Mouse (Mus musculus) CD8-positive naive resting alpha-beta T cell, adult 2 months (primary cell): Measurements from ENCODE around the gene AA792892.
"Not testable (repeated sequence)": the region's sequence is repeated elsewhere in the genome, so short reads cannot be mapped to it uniquely, and the experiment has no call there.

Source experiments
- DNase-seq, 2 experiments: peaks; one replicate each; pipeline ENCODE4 v3.0.0; 2022; ENCODE audit warnings: low read depth in 2 of 2, low spot score in 2 of 2

Gene AA792892

GRCm38 (mm10) chr5:94339449-94339848, at the start of gene AA792892:
Gene AA792892 (plus strand): TSS chr5:94339749.
- DNase-seq, result not testable (repeated sequence)

- DNase-seq, result not testable (repeated sequence)
Measured at GRCm38 (mm10) chr5:94306696-94307095, 32.9 kb upstream of the AA792892 start, which contains the start of gene A430089I19Rik. Gene A430089I19Rik (minus strand): TSS chr5:94306796.

GRCm38 (mm10) chr5:94314135-94314534, 25.4 kb upstream of the AA792892 start, which contains the start of gene Gm6502:
Gene Gm6502 (plus strand): TSS chr5:94314435.
- not testable (repeated sequence) for DNase-seq
